In genomic region chr17:73270871-73271796, GRCm38 (mm10) we compare ENCODE assay signal across 12 mouse cellular contexts.
A peak's percentile ranks its signal among the peaks of the same experiment; 100 is the strongest.
DNase-seq lines count a peak whose midpoint lies in the region; ATAC-seq and TF ChIP-seq lines count a peak whose summit lies in the region.
"Had no signal": no experiment of that assay in that cellular context is flagged by ENCODE, and none has a peak within 500 bp of the region (broad histone marks: within the 10 kb centered on the region; RNA-seq: fewer than 3 reads in every experiment).

No protein-coding gene starts in this region.

- H3K9ac ChIP-seq in intestine, embryonic 16.5 days (ENCODE audit: low read depth, low read length): no peak overlapping the region
- H3K9ac ChIP-seq: embryonic facial prominence, embryonic 12.5 days; lung, embryonic 14.5 days had no signal

- no peak overlapping the region for H3K4me3 ChIP-seq in intestine, embryonic 16.5 days (ENCODE audit: low read length)
- H3K4me3 ChIP-seq: embryonic facial prominence, embryonic 12.5 days; gastrocnemius, adult 2 months; limb, embryonic 10.5 days had no signal

- no peaks in the 10 kb centered on the region for H3K4me1 ChIP-seq in intestine, embryonic 16.5 days (ENCODE audit: control insufficient read depth, insufficient read depth, low read length)
- H3K4me1 ChIP-seq: embryonic facial prominence, embryonic 12.5 days had no signal

- no peaks in the 10 kb centered on the region for H3K36me3 ChIP-seq in intestine, embryonic 16.5 days (ENCODE audit: control insufficient read depth, insufficient read depth, low read length)
- H3K36me3 ChIP-seq: embryonic facial prominence, embryonic 12.5 days; limb, embryonic 10.5 days had no signal

- no peak overlapping the region for H3K4me2 ChIP-seq in intestine, embryonic 16.5 days (ENCODE audit: low read depth, low read length)
- H3K4me2 ChIP-seq: embryonic facial prominence, embryonic 12.5 days; lung, embryonic 14.5 days had no signal

- H3K27ac ChIP-seq in intestine, embryonic 16.5 days (ENCODE audit: low read length): no peak overlapping the region
- H3K27ac ChIP-seq: embryonic facial prominence, embryonic 12.5 days; gastrocnemius, adult 2 months; limb, embryonic 10.5 days had no signal

- no peak for TF ChIP-seq CTCF in brain, embryonic 14.5 days (IDR thresholded peaks at IDR 0.05; ENCODE audit: borderline replicate concordance, extremely low read depth, insufficient read depth, insufficient read length)

- no peak for DNase-seq in cerebellum, adult 8-10 months
- peak; percentile 28 to 64 for DNase-seq in layer of hippocampus, adult 18-20 months (ENCODE audit: low spot score in 2 of 2)
- DNase-seq in layer of hippocampus, postnatal 10 days (ENCODE audit: low spot score in 2 of 2): no peak
- DNase-seq in brain, embryonic 14.5 days (ENCODE audit: low read depth): peak; percentile 64
- peak; percentile 35 to 38 for DNase-seq in layer of hippocampus, postnatal 36 days
- no peak for DNase-seq in adipocyte (ENCODE audit: low spot score)
- DNase-seq: gastrocnemius, adult 2 months; lung, embryonic 14.5 days had no signal

- no peak for TF ChIP-seq POLR2A in brain, embryonic 14.5 days (IDR thresholded peaks at IDR 0.05; ENCODE audit: borderline replicate concordance, extremely low read depth, insufficient read depth, insufficient read length, poor library complexity, severe bottlenecking)

- no peaks in the 10 kb centered on the region for H3K9me3 ChIP-seq in intestine, embryonic 16.5 days (ENCODE audit: control insufficient read depth, low read length)
- H3K9me3 ChIP-seq: embryonic facial prominence, embryonic 12.5 days; limb, embryonic 10.5 days had no signal

- no peaks in the 10 kb centered on the region for H3K27me3 ChIP-seq in intestine, embryonic 16.5 days (replicated peaks; ENCODE audit: control insufficient read depth, insufficient read depth, low read length)
- H3K27me3 ChIP-seq: embryonic facial prominence, embryonic 12.5 days had no signal

- ATAC-seq in cerebellum, adult (ENCODE audit: insufficient number of reproducible peaks, low FRiP score, low TSS enrichment): peak; percentile 71; the same call in 1 of the 2 replicates
- ATAC-seq in intestine, embryonic 16.5 days: no peak

- 75% methylated on average over 15 of the region's 15 CpGs for WGBS in intestine, embryonic 16.5 days

Comparison
In these comparisons a context has a peak if more than half of its experiments do, and no peak if none do; other contexts are left out.
1. DNase-seq: peak in layer of hippocampus, adult 18-20 months (2 of 2), brain, embryonic 14.5 days (single experiment) and layer of hippocampus, postnatal 36 days (2 of 2); none in cerebellum, adult 8-10 months (single experiment), layer of hippocampus, postnatal 10 days (0 of 2) and adipocyte (single experiment).